Mouse (Mus musculus): ENCODE results near the gene Tiprl. TPM values are rescaled to one million over a fixed set of nuclear protein-coding genes. Genes with fewer than 3 reads are reported as not detected.
A peak's percentile ranks its signal among the peaks of the same experiment; 100 is the strongest.

The Tiprl gene
- total and polyA plus RNA-seq, 2 experiments from 2014 or later = 27.0 to 144 TPM

- no peaks in the 10 kb centered on the region for H3K36me3 ChIP-seq (ENCODE audit: insufficient read depth, low read length)
- H3K27ac ChIP-seq (ENCODE audit: low read depth, low read length) = no peak overlapping the region
- WGBS = 78% methylated on average over 10 of the region's 10 CpGs
- no peak for TF ChIP-seq CTCF (IDR thresholded peaks at IDR 0.05)
- H3K4me2 ChIP-seq (ENCODE audit: low read depth, low read length, poor library complexity, severe bottlenecking) = no peak overlapping the region
- H3K27me3 ChIP-seq (ENCODE audit: insufficient read depth, low read length) = no peaks in the 10 kb centered on the region
- no peak overlapping the region for H3K9ac ChIP-seq (replicated peaks; ENCODE audit: low read length, poor library complexity, severe bottlenecking)
- H3K9me3 ChIP-seq (ENCODE audit: low read length) = no peaks in the 10 kb centered on the region
- no peak for ATAC-seq (ENCODE audit: low FRiP score)
- no peak overlapping the region for H3K4me3 ChIP-seq (ENCODE audit: low read depth, low read length)
- no peak for DNase-seq (ENCODE audit: low spot score)
- H3K4me1 ChIP-seq (ENCODE audit: insufficient read depth, low read length) = 0 out of 2 replicates have a peak, but pooled peaks cover 3% of the 10 kb centered on the region
These were observed 47.8 kb downstream of the Tiprl start for GRCm38 (mm10) chr1:165188806-165189580.

GRCm38 (mm10) chr1:165187357-165187756, 49.4 kb downstream of the Tiprl start:
- ATAC-seq (ENCODE audit: low FRiP score) (0 out of 2 replicates have a peak, but pooled peaks have one; percentile 48), DNase-seq (ENCODE audit: low spot score) (peak; percentile 38)
- Histone ChIP-seq H3K4me2 (ENCODE audit: low read depth, low read length, poor library complexity, severe bottlenecking) (no peak overlapping the region), H3K27ac (ENCODE audit: low read depth, low read length) (no peak overlapping the region), H3K36me3 (ENCODE audit: insufficient read depth, low read length) (no peaks in the 10 kb centered on the region), H3K9ac (replicated peaks; ENCODE audit: low read length, poor library complexity, severe bottlenecking) (no peak overlapping the region), H3K4me1 (ENCODE audit: insufficient read depth, low read length) (0 out of 2 replicates have a peak, but pooled peaks cover 3% of the 10 kb centered on the region), H3K4me3 (ENCODE audit: low read depth, low read length) (no peak overlapping the region), H3K27me3 (ENCODE audit: insufficient read depth, low read length) (no peaks in the 10 kb centered on the region), H3K9me3 (ENCODE audit: low read length) (no peaks in the 10 kb centered on the region)
- WGBS = 38% methylated on average over 5 of the region's 5 CpGs
- no peak for TF ChIP-seq CTCF (IDR thresholded peaks at IDR 0.05)

- 77% methylated on average over 12 of the region's 12 CpGs for WGBS
These were observed 50.3 kb downstream of the Tiprl start for GRCm38 (mm10) chr1:165186491-165186890.

GRCm38 (mm10) chr1:165185116-165185515, 51.7 kb downstream of the Tiprl start:
- Histone ChIP-seq H3K36me3 (ENCODE audit: insufficient read depth, low read length) (no peaks in the 10 kb centered on the region), H3K27me3 (ENCODE audit: insufficient read depth, low read length) (no peaks in the 10 kb centered on the region), H3K4me3 (ENCODE audit: low read depth, low read length) (no peak overlapping the region), H3K27ac (ENCODE audit: low read depth, low read length) (no peak overlapping the region), H3K9me3 (ENCODE audit: low read length) (no peaks in the 10 kb centered on the region), H3K9ac (replicated peaks; ENCODE audit: low read length, poor library complexity, severe bottlenecking) (no peak overlapping the region), H3K4me2 (ENCODE audit: low read depth, low read length, poor library complexity, severe bottlenecking) (no peak overlapping the region), H3K4me1 (ENCODE audit: insufficient read depth, low read length) (0 out of 2 replicates have a peak, but pooled peaks cover 3% of the 10 kb centered on the region)
- 70% methylated on average over 7 of the region's 7 CpGs for WGBS
- DNase-seq (ENCODE audit: low spot score) (no peak), ATAC-seq (ENCODE audit: low FRiP score) (no peak)
- no peak for TF ChIP-seq CTCF (IDR thresholded peaks at IDR 0.05)

More at GRCm38 (mm10) chr1:165186491-165186890, 50.3 kb downstream of the Tiprl start:
- H3K36me3 ChIP-seq (ENCODE audit: insufficient read depth, low read length) = no peaks in the 10 kb centered on the region
- no peak overlapping the region for H3K27ac ChIP-seq (ENCODE audit: low read depth, low read length)
- no peak overlapping the region for H3K9ac ChIP-seq (replicated peaks; ENCODE audit: low read length, poor library complexity, severe bottlenecking)
- no peak for TF ChIP-seq CTCF (IDR thresholded peaks at IDR 0.05)
- H3K4me3 ChIP-seq (ENCODE audit: low read depth, low read length) = no peak overlapping the region
- ATAC-seq (ENCODE audit: low FRiP score) (no peak), DNase-seq (ENCODE audit: low spot score) (no peak)
- no peaks in the 10 kb centered on the region for H3K9me3 ChIP-seq (ENCODE audit: low read length)
- 0 out of 2 replicates have a peak, but pooled peaks cover 3% of the 10 kb centered on the region for H3K4me1 ChIP-seq (ENCODE audit: insufficient read depth, low read length)
- H3K27me3 ChIP-seq (ENCODE audit: insufficient read depth, low read length) = no peaks in the 10 kb centered on the region
- no peak overlapping the region for H3K4me2 ChIP-seq (ENCODE audit: low read depth, low read length, poor library complexity, severe bottlenecking)

GRCm38 (mm10) chr1:165184178-165184577, 52.6 kb downstream of the Tiprl start:
- no peak for TF ChIP-seq CTCF (IDR thresholded peaks at IDR 0.05)
- 93% methylated on average over 3 of the region's 3 CpGs for WGBS

GRCm38 (mm10) chr1:165183400-165183799, 53.4 kb downstream of the Tiprl start:
- H3K36me3 ChIP-seq (ENCODE audit: insufficient read depth, low read length) = no peaks in the 10 kb centered on the region
- no peak overlapping the region for H3K4me3 ChIP-seq (ENCODE audit: low read depth, low read length)
- no peaks in the 10 kb centered on the region for H3K9me3 ChIP-seq (ENCODE audit: low read length)
- whole genome bisulfite sequencing = 77% methylated on average over 6 of the region's 6 CpGs
- TF ChIP-seq CTCF (IDR thresholded peaks at IDR 0.05) = 0 out of 2 replicates have a peak, but pooled peaks have one; percentile 13
- DNase-seq (ENCODE audit: low spot score) (no peak), ATAC-seq (ENCODE audit: low FRiP score) (no peak)
- H3K4me1 ChIP-seq (ENCODE audit: insufficient read depth, low read length) = 0 out of 2 replicates have a peak, but pooled peaks cover 3% of the 10 kb centered on the region
- H3K27ac ChIP-seq (ENCODE audit: low read depth, low read length) = no peak overlapping the region
- no peak overlapping the region for H3K9ac ChIP-seq (replicated peaks; ENCODE audit: low read length, poor library complexity, severe bottlenecking)
- no peak overlapping the region for H3K4me2 ChIP-seq (ENCODE audit: low read depth, low read length, poor library complexity, severe bottlenecking)
- no peaks in the 10 kb centered on the region for H3K27me3 ChIP-seq (ENCODE audit: insufficient read depth, low read length)

More at GRCm38 (mm10) chr1:165184178-165184577, 52.6 kb downstream of the Tiprl start:
- H3K36me3 ChIP-seq (ENCODE audit: insufficient read depth, low read length) = no peaks in the 10 kb centered on the region
- no peaks in the 10 kb centered on the region for H3K27me3 ChIP-seq (ENCODE audit: insufficient read depth, low read length)
- no peak for ATAC-seq (ENCODE audit: low FRiP score)
- no peak overlapping the region for H3K4me3 ChIP-seq (ENCODE audit: low read depth, low read length)
- H3K4me1 ChIP-seq (ENCODE audit: insufficient read depth, low read length) = 0 out of 2 replicates have a peak, but pooled peaks cover 3% of the 10 kb centered on the region
- no peak overlapping the region for H3K4me2 ChIP-seq (ENCODE audit: low read depth, low read length, poor library complexity, severe bottlenecking)
- DNase-seq (ENCODE audit: low spot score) = no peak
- no peaks in the 10 kb centered on the region for H3K9me3 ChIP-seq (ENCODE audit: low read length)
- H3K27ac ChIP-seq (ENCODE audit: low read depth, low read length) = no peak overlapping the region
- no peak overlapping the region for H3K9ac ChIP-seq (replicated peaks; ENCODE audit: low read length, poor library complexity, severe bottlenecking)

All from midbrain, postnatal 0 days (tissue).